Mouse (Mus musculus) cortical plate, adult 2 months (tissue): Measurements from ENCODE around the gene Hoxd8.

Experiments used
- CTCF ChIP-seq: fragments of 200-500 bp; IDR thresholded peaks from 2 replicates; pipeline ENCODE4 v1.5.1; 2011; ENCODE audit warnings: mild to moderate bottlenecking, control low read depth, low read length; ENCODE audit not compliant: insufficient read depth; ENCODE audit errors: extremely low read depth
- POLR2A ChIP-seq: fragments of 200-500 bp; IDR thresholded peaks from 2 replicates; pipeline ENCODE4 v1.6.1; 2011; ENCODE audit warnings: mild to moderate bottlenecking, low read length, control low read depth; ENCODE audit not compliant: insufficient read depth; ENCODE audit errors: extremely low read depth

DNA sequence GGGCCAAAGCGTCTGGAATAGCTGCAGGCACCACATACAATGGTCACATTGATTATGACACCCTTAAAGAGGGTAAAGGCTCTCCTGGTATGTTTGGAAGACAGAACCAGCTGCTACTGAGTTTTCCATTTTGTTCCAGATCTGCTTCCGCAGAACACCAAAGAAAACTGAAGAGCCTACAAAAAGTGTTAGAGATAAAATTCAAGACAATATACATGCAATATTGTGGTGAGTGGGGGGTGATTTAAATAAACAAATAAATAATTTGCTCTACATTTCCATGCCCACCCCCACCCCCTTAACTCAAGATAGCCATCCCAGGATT is 35.0 kb downstream of the Hoxd8 start:
- TF ChIP-seq POLR2A: no peak
- no peak for TF ChIP-seq CTCF
